Mouse (Mus musculus): ENCODE results near the gene Birc6. TPM values are rescaled to one million over a fixed set of nuclear protein-coding genes. Genes with fewer than 3 reads are reported as not detected.
A peak's percentile ranks its signal among the peaks of the same experiment; 100 is the strongest.

The Birc6 gene
- polyA plus RNA-seq (2012; rRNA removed), result 120 and 127 TPM in 2 replicates

DNA sequence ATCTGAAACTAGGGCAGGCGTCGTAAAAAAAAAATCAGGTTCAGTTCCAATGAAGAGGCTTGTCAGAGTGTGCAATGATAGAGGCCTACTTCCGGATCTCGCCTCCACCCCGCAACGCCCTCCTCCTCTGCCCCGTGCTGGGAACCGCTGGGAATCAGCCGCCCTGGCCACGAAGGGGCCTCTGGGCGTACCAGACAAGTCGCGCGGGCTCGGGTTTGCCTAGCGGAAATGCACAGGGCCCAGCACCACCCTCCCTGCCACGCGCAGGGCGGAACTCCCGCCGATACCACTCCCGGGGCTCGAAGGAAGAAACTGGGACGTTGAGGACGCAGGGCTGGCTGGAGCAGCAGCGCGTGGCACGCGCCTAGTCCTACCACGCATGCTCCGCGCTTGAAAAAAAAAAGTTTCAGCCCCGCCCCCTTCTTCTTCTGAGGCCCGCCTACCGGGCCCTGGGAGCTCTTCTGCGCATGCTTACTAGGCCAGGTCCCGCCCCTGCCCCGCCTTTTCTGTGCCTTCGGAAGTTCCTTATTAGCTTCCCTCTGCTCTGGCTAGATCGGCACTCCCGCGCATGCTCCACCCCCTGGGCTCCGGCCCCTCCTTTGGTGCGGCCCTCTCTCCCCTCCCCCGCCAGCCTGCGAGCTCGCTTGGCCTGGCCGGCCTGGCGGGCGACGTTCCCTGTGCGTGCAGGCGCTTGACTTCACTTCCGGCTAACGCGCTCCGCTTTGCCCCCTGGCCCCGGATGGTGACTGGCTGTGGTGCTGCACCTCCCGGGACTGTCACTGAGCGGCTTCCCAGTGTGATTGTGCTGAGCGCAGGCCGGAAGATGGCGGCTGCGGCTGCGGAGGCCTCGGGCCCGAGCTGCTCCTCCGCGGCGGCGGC lies at the start of gene Birc6:
Gene Birc6 (plus strand): TSS at position 567 of the 879 bp plus-strand sequence.
- TF ChIP-seq POLR2A (IDR thresholded peaks at IDR 0.05; ENCODE audit: borderline replicate concordance, insufficient read depth, low read length) (peak; percentile 94), CTCF (IDR thresholded peaks at IDR 0.05; ENCODE audit: borderline replicate concordance, insufficient read depth, low read depth, low read length) (no peak)
- peak within 1 kb of the TSS; percentile 63 for H3K27ac ChIP-seq (ENCODE audit: insufficient read depth, low read length)
- no peaks in the 10 kb centered on the region for H3K27me3 ChIP-seq (ENCODE audit: control insufficient read depth, insufficient read depth, low read length)
- H3K4me3 ChIP-seq (replicated peaks; ENCODE audit: insufficient read depth, low read depth, low read length), result peak within 1 kb of the TSS; percentile 83
- peaks cover 8% of the 10 kb centered on the region; the same call in 1 of the 2 replicates for H3K4me1 ChIP-seq (ENCODE audit: control insufficient read depth, insufficient read depth, low read length)
- WGBS, result under 1% methylated on average over 71 of the region's 71 CpGs
- peak; percentile 100 for DNase-seq

- Histone ChIP-seq H3K4me1 (ENCODE audit: control insufficient read depth, insufficient read depth, low read length) (no peaks in the 10 kb centered on the region), H3K27me3 (ENCODE audit: control insufficient read depth, insufficient read depth, low read length) (no peaks in the 10 kb centered on the region), H3K4me3 (replicated peaks; ENCODE audit: insufficient read depth, low read depth, low read length) (no peak overlapping the region), H3K27ac (ENCODE audit: insufficient read depth, low read length) (no peak overlapping the region)
- TF ChIP-seq CTCF (IDR thresholded peaks at IDR 0.05; ENCODE audit: borderline replicate concordance, insufficient read depth, low read depth, low read length) (no peak), POLR2A (IDR thresholded peaks at IDR 0.05; ENCODE audit: borderline replicate concordance, insufficient read depth, low read length) (no peak)
- DNase-seq, result no peak
- whole genome bisulfite sequencing, result 69% methylated on average over 14 of the region's 14 CpGs
Measured at GRCm38 (mm10) chr17:74480361-74481069, 47.6 kb upstream of the Birc6 start.

GRCm38 (mm10) chr17:74489024-74489900 lies 38.8 kb upstream of the Birc6 start, which contains the start of gene Yipf4:
Gene Yipf4, plus strand, starts transcription at chr17:74489493.
- peak; percentile 98 to 99 for DNase-seq
- Histone ChIP-seq H3K27ac (ENCODE audit: insufficient read depth, low read length) (peak within 1 kb of the TSS; percentile 2; the same call in 1 of the 2 replicates), H3K4me1 (ENCODE audit: control insufficient read depth, insufficient read depth, low read length) (no peaks in the 10 kb centered on the region), H3K4me3 (replicated peaks; ENCODE audit: insufficient read depth, low read depth, low read length) (peak within 1 kb of the TSS; percentile 48), H3K27me3 (ENCODE audit: control insufficient read depth, insufficient read depth, low read length) (no peaks in the 10 kb centered on the region)
- TF ChIP-seq CTCF (IDR thresholded peaks at IDR 0.05; ENCODE audit: borderline replicate concordance, insufficient read depth, low read depth, low read length) (no peak), POLR2A (IDR thresholded peaks at IDR 0.05; ENCODE audit: borderline replicate concordance, insufficient read depth, low read length) (peak; percentile 85)
- WGBS, result 4% methylated on average over 58 of the region's 58 CpGs

- Histone ChIP-seq H3K27ac (ENCODE audit: insufficient read depth, low read length) (no peak overlapping the region), H3K4me3 (replicated peaks; ENCODE audit: insufficient read depth, low read depth, low read length) (peak overlapping the region; percentile 48), H3K27me3 (ENCODE audit: control insufficient read depth, insufficient read depth, low read length) (no peaks in the 10 kb centered on the region), H3K4me1 (ENCODE audit: control insufficient read depth, insufficient read depth, low read length) (no peaks in the 10 kb centered on the region)
- TF ChIP-seq POLR2A (IDR thresholded peaks at IDR 0.05; ENCODE audit: borderline replicate concordance, insufficient read depth, low read length) (no peak), CTCF (IDR thresholded peaks at IDR 0.05; ENCODE audit: borderline replicate concordance, insufficient read depth, low read depth, low read length) (no peak)
- DNase-seq, result no peak
- under 1% methylated on average over 12 of the region's 12 CpGs for WGBS
Measured at GRCm38 (mm10) chr17:74489901-74490220, 38.2 kb upstream of the Birc6 start.

DNA sequence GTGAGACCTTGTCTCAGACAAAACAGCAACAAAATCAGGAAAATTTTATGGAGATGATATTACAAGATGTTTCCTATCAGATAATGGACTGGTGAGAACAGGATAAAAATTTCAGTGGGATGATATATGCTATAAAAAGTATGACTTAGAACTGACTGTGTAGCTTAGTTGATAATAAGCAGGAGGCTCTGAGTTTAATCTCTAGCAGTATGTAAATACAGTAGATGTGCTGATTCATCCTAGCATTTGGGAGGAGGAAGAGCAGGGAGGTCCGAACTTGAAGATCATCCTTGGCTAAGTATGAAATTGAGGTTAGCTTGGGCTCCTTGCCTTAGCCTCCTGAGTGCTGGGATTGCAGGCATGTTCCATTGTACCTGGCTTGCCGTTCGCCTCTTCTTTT lies 36.5 kb upstream of the Birc6 start:
- no peaks in the 10 kb centered on the region for H3K4me1 ChIP-seq (ENCODE audit: control insufficient read depth, insufficient read depth, low read length)
- H3K27me3 ChIP-seq (ENCODE audit: control insufficient read depth, insufficient read depth, low read length), result no peaks in the 10 kb centered on the region
- DNase-seq, result no peak
- 94% methylated on average over 3 of the region's 3 CpGs for WGBS
- no peak overlapping the region for H3K27ac ChIP-seq (ENCODE audit: insufficient read depth, low read length)
- no peak for TF ChIP-seq CTCF (IDR thresholded peaks at IDR 0.05; ENCODE audit: borderline replicate concordance, insufficient read depth, low read depth, low read length)
- TF ChIP-seq POLR2A (IDR thresholded peaks at IDR 0.05; ENCODE audit: borderline replicate concordance, insufficient read depth, low read length), result no peak
- H3K4me3 ChIP-seq (replicated peaks; ENCODE audit: insufficient read depth, low read depth, low read length), result no peak overlapping the region

GRCm38 (mm10) chr17:74500204-74500603 lies 27.9 kb upstream of the Birc6 start:
- WGBS, result 93% methylated on average over 4 of the region's 4 CpGs
- H3K4me3 ChIP-seq (replicated peaks; ENCODE audit: insufficient read depth, low read depth, low read length), result no peak overlapping the region
- DNase-seq, result no peak

GRCm38 (mm10) chr17:74501085-74501484 lies 27.0 kb upstream of the Birc6 start:
- no peaks in the 10 kb centered on the region for H3K27me3 ChIP-seq (ENCODE audit: control insufficient read depth, insufficient read depth, low read length)

More at GRCm38 (mm10) chr17:74500204-74500603, 27.9 kb upstream of the Birc6 start:
- H3K27ac ChIP-seq (ENCODE audit: insufficient read depth, low read length), result no peak overlapping the region
- H3K4me1 ChIP-seq (ENCODE audit: control insufficient read depth, insufficient read depth, low read length), result no peaks in the 10 kb centered on the region
- no peaks in the 10 kb centered on the region for H3K27me3 ChIP-seq (ENCODE audit: control insufficient read depth, insufficient read depth, low read length)
- TF ChIP-seq POLR2A (IDR thresholded peaks at IDR 0.05; ENCODE audit: borderline replicate concordance, insufficient read depth, low read length) (no peak), CTCF (IDR thresholded peaks at IDR 0.05; ENCODE audit: borderline replicate concordance, insufficient read depth, low read depth, low read length) (no peak)

More at GRCm38 (mm10) chr17:74501085-74501484, 27.0 kb upstream of the Birc6 start:
- Histone ChIP-seq H3K4me1 (ENCODE audit: control insufficient read depth, insufficient read depth, low read length) (no peaks in the 10 kb centered on the region), H3K27ac (ENCODE audit: insufficient read depth, low read length) (no peak overlapping the region), H3K4me3 (replicated peaks; ENCODE audit: insufficient read depth, low read depth, low read length) (no peak overlapping the region)
- no peak for TF ChIP-seq CTCF (IDR thresholded peaks at IDR 0.05; ENCODE audit: borderline replicate concordance, insufficient read depth, low read depth, low read length)
- no peak for TF ChIP-seq POLR2A (IDR thresholded peaks at IDR 0.05; ENCODE audit: borderline replicate concordance, insufficient read depth, low read length)
- DNase-seq, result no peak
